Mouse (Mus musculus): Measurements from ENCODE around the gene Slc41a2.
"Not testable (repeated sequence)": the region's sequence is repeated elsewhere in the genome, so short reads cannot be mapped to it uniquely, and the experiment has no call there.

The Slc41a2 gene

DNA sequence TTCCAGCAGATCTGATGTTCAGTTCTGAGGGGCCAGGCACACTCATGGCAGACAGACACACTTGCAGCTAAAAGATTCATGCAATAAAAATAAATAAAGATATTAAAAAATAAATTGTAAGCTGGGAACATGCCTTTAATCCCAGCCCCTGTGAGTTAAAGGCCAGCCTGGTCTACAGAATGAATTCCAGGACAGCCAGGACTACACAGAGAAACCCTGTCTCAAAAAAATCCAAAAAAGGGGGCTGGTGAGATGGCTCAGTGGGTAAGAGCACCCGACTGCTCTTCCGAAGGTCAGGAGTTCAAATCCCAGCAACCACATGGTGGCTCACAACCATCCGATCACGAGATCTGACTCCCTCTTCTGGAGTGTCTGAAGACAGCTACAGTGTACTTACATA is 14.1 kb upstream of the Slc41a2 start:
- not testable (repeated sequence) for DNase-seq (ENCODE audit: low read depth, low spot score)

DNA sequence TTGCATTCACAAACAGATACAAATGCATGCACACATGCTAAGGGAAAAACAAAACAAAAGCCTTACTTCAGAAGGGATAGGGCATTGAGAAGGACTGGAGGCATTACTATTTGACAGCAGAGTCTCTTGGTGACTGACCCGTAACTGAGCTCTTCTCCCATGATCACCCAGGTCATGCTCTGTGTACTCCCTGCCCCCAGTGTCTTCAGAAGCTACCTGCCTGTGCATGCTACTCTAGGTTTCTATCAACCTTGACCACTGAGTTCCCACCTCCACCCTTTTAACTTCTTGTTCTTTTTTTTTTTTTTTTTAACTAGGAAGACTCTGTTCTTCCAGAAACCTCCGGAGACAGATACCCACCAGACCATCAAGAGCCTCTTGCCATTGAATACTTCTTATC is 13.0 kb upstream of the Slc41a2 start:
- DNase-seq (ENCODE audit: low read depth, low spot score), result no peak

DNA sequence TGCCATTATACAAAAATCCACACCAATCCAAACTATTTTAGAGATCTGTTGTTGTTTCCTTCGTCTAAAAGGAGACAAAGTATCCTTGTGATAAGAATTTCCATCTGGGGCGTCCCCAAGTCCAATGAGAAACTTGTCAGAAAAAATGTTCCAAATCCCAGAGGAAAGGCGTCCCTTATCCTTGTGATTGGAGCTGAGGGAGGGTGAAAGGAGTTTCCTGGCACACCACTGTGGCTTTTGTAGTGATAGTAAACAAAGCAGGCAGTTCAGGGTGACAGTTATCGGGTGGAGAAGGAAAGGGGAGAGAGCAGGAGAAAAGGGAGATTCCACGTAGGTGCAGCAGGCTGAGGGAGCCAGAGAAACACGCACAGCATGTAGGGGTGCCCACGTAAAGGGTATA is 9.8 kb upstream of the Slc41a2 start:
- no peak for DNase-seq (ENCODE audit: low read depth, low spot score)

DNA sequence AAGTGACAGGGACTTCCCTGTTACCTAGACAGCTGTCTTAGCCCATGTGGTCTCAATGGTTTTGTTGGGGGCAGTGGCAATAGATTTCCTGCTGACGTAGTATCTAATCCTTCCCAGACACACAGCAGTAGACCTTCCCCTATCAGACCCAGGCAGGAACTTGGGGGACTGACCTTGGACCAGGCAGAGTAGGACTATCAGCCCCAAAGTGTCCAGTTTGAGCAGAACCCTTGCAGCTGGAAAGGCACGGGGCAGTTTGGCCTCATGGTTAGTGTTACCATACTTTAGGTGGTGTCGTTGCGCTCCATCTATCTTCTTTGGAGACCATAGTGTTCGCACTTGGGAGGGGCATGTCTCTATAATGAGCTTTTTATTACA is 8.7 kb upstream of the Slc41a2 start:
- DNase-seq (ENCODE audit: low read depth, low spot score), result no peak

DNA sequence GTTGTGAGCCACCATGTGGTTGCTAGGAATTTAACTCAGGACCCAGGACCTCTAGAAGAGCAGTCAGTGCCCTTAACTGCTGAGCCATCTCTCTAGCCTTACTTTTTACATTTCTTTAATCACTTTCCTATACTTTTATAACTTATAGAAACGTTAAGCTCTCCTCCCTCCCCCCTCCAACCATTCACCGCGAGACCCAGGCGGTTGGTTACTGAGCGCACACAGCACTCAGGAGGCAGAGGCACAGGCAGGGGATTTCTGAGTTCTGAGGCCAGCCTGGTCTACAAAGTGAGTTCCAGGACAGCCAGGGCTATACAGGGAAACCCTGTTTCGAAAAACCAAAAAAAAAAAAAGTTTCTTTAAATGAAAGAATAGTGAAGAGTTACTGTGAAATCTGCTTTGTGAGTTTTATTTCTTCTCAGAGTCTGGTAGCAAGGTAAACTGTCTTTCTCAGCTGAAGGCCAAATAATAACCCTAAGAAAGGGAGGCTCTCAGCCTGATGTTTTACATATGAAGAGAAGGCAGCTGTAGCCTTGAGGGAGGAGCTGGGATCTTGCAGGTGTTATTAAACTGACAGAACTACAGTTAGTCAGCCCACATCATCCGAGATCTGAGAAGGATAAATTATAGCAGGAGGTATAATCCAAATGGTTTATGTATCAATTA is 8.1 kb upstream of the Slc41a2 start:
- DNase-seq (ENCODE audit: low read depth, low spot score), result no peak

DNA sequence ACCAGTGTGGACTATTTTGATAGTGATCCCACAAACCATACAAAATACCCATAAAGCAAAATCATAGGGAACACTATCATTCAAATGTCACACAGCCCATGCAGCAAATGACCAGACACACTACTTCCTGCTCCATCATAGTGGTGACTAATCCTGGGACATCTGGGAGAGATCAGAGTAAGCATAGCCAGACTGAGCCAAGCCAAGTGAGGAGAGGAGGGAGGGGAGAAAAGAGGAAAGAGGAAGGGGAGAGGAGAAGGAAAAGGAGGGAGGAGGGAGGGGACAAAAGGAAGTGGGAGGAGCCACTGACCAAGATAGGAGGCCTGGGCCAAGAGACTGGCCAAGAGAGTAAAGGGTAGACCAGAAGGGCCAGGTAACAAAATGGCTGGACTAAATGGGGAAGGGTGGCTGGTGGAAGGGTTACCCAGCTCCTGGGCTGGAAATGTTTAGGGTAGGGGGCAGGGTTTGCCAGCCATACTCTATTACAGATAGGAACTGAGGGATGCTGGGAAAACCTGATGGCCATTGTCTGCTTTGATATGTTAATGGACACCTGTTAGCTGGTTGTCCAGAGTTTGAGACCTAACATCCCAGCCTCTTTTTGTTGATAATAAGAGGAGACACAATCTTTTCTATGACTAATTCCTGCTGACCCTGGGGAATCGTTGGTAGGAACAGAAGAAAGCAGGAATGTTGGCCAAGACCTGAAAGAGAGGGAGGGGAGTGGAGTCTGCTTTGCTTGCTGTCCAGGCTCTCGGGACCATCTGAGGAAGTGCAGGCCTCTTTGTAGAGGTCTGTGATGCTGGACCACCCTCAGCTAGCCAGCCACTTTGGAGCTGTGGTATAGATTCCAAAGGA is 6.4 kb upstream of the Slc41a2 start:
- DNase-seq (ENCODE audit: low read depth, low spot score), result no peak

DNA sequence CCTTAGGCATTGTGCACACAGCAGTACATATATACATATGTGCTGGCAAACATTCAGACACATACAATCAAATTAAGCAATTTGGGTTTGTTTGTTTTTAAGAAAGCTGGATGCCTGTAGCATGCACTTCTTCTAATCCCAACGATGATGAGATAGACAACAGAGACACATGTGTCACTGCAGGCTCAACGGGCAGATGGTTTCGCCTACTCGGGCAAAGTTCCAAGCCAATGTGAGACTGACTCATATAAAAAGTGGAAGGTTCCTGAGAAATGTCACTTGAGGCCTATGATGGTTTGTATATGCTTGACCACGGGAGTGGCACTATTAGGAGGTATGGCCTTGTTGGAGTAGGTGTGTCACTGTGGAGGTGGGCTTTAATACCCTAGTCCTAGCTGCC is 5.5 kb upstream of the Slc41a2 start:
- DNase-seq (ENCODE audit: low read depth, low spot score), result no peak

DNA sequence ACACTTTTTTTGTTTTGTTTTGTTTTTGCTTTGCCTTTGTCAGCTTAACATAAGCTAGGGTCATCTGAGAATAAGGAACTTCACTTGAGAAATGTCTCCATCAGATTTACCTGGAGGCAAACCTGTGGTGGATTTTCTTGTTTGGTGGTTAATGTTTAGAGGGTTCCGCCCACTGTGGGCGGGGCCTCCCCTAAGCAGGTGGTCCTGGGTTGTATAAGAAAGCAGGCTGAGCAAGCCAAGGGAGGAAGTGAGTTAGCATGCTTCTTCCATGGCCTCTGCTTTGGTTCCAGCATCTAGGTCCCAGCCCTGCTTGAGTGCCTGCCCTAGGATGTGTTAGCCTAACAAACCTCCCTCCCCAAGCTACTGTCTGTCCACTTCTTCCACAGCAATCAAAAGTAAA is 3.5 kb upstream of the Slc41a2 start:
- DNase-seq (ENCODE audit: low read depth, low spot score), result no peak

DNA sequence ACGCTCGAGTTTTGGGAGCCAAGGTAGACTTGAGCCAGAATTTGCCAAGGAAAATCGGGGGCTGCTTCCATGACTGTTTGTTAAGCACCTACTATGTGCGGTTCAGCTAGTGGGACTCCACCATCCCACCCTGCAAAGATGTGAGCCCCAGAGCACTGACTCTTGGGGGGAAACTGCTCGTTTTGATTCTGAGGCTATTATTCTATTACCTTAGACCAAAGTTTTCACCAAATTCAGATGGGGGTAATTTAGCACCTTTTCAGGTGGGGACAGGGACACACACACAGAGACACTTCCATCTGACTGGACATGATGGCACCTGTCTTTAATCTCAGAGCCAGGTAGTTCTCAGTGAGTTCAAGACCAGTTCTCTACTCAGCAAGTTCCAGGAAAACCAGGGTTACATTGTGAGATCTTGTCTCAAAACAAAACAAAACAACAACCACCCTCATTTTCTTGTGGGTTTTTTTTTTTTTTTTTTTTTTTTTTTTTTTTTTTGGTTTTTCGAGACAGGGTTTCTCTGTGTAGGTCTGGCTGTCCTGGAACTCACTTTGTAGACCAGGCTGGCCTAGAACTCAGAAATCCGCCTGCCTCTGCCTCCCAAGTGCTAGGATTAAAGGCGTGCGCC is 403 bp upstream of the Slc41a2 start:
- no peak for DNase-seq (ENCODE audit: low read depth, low spot score)

DNA sequence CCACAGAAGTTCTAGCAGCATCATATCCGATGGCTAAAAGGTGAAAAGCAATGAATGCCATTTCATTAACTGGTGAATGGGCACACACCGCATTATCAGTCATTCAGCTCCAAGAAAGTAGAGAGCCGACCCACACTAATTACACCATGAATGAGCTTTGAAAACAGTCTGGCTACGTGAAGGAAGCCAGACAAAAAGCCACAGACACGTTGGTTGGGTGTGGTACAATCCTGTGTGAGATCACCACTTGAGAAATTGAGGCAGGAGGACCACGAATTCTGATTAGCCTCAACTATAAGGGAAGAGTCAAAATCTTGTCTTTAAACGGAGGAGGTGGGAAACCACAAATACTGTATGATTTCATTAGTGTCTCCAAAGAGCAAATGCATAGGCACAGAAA is 1.3 kb downstream of the Slc41a2 start:
- DNase-seq (ENCODE audit: low read depth, low spot score), result no peak

DNA sequence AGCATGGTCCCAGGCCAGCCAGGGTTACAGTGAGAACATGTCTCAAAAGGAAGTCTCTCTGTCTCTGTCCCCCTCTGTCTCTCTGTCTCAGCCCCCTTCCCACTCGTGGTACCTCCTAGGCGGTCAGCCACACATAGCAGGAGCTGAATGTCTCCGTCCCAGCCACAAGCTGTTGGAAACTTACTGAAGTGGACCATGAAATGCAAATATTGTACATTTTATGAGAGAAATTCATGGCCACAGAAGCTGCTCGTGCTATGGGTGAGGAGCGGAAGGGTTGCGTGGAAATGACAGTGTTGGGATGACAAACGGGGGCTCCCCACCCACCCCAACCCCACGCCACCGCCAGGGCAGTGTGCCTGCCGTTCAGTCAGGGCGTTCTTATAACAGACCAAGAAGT is 5.1 kb downstream of the Slc41a2 start:
- no peak for DNase-seq (ENCODE audit: low read depth, low spot score)

DNA sequence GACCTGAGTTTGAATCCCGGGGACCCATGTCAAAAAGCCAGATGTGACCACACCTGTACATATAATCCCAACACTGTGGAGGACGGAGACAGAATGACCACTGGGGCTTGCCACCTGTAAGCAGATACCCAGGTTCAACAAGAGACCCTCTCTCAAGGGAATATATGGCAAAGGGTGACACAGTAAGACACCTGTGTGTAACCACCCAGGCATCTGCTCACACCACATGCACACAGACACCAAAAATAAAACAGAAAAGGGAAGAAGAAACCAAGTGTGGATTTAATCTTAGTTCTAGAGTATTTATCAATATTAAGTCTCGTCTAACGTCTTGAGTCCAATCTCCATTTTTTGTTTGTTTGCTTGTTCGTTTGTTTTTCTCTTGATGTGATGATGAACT is 5.9 kb downstream of the Slc41a2 start:
- DNase-seq (ENCODE audit: low read depth, low spot score), result no peak

DNA sequence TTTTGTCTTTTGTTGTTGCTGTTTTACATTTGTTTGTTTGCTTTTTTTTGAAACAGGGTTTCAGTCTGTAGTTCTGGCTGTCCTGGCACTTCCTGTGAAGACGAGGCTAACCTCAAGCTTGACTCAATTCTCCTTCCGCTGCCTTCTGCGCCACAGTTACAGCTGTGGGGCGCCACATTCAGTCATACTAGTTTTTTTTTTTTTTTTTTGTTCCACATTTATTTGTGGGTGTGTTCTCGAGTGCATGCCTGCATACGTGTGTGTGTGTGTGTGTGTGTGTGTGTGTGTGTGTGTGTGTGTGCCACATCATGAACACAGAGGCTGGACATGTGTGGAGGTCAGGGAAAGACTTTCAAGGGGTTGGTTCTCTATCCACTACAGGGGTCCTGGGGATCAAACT is 7.3 kb downstream of the Slc41a2 start:
- no peak for DNase-seq (ENCODE audit: low read depth, low spot score)

DNA sequence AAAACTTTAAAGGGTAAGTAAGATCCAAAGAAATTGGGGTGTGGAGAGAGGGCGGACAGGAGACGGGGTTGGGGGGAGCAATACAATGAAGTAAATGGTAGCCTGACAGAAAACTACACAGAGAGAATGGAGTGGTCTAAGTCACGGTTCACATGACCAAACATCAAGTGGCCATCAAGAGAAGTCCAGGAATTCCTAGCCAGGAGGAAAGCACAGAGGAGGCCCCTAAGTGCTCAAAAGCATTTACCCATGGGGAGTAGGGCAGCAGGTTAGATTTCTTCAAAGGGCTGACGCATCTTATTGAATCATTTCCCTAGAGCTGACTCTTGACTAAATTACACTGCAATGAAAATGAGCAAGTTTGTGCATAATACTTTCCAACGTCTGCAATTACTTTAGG is 8.9 kb downstream of the Slc41a2 start:
- DNase-seq (ENCODE audit: low read depth, low spot score), result no peak

DNA sequence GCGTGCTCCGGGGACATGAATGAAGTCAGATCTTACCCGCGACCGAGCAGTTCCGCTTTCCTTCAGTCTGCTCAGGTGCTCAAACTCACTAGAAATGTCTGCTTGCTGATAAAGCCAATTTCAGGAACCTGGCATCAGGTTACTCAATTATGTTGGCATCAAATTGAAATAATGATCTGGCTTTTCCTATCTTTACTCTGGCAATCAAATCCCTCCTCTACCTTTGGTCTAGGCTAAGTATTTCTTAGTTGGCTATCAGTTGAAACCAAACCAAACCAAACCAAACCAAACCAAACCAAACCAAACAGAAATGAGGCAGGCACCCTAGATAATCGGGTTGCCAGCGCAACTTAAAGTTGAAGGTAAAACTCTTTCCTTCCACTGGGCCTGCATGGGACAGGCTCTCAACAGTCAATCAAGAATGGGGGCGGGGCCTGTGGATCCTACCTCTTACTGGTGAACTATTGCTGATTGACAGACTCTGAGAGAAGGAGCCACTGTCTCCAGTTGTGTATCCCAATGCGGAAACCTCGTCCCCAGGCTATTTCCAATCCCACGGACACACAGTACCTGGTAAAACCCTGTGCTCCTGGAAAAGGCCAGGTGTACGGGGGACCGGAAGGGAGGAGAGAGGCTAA is 10.9 kb downstream of the Slc41a2 start:
- no peak for DNase-seq (ENCODE audit: low read depth, low spot score)

DNA sequence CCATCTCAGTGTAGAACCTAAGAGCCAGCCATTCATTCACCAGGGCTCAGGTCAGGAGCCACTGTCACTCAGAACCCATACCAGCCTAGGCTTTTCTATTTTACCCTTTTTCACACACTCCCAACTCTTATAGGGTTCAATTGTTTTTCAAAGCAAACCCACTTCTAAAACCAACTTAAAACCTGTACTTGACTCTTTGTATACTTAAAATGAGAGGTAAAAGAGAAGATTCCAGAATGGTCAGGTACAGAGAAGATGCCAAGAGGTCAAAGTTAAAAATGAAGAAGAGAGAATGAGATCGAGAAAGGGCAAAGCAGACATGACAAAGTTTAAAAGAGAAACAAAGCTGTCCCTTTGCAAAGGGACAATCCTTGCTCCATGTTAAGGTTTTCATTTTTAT is 11.8 kb downstream of the Slc41a2 start:
- DNase-seq (ENCODE audit: low read depth, low spot score), result no peak

DNA sequence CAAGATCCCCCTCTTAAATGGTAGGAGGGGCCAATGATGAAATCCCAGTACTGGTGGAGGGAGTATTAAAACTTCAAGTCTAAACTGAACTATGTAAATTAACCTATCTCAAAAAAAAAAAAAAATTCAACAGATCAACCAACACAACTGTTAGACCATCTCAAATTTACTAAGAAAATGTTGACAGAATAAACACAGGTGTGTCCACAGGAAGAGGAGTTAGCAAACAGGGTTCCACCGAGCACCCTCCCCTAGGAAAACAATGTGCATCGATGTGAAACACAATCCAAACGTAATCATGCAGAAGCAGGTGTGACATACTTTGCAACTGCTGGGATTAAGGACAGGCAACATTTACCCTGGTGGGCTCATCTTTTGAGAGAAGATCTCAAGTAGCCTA is 12.8 kb downstream of the Slc41a2 start:
- no peak for DNase-seq (ENCODE audit: low read depth, low spot score)

DNA sequence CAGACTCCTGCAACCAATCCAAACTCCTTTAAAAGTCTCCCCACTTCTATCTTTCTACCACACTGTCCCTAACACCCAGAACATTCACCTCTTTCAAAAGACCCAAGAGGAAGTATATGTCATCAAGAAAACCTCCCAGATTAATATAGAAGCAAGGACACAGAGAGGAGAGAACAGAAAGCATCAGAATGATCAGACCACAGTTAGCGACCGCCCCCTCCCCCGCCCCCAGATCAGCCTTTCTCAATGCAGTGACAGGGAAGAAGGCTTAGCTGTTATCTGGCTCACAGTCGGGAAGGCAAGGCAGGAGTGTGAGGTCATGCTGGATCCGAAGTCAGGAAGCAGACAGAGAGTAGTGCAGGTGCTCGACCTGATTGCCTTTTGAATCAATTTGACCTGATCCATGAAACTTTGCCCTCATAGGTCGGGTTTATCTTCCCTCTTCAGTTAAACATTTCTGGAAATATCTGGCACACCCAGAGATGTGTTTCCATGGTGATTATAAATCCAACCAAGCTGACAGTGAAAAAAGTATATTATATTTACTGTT is 15.1 kb downstream of the Slc41a2 start:
- DNase-seq (ENCODE audit: low read depth, low spot score), result no peak

DNA sequence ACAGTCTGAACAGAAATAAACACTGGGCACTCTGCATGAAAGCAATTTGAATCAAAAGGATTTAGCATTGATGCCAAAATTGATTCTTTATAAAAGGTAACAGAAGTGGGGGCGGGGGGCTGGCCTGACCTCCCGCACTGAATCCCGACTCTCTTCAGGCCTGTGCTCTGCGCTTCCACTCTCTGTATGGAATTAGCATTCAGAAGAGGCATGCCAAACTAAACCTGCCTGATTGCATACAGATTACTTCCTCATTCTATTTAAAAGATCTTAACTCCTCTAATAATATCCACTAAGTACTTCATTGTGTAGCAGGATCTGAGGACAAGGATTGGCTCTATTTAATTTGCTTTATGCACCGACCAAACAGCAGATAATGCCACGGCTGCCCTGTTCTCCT is 16.2 kb downstream of the Slc41a2 start:
- DNase-seq (ENCODE audit: low read depth, low spot score), result no peak

DNA sequence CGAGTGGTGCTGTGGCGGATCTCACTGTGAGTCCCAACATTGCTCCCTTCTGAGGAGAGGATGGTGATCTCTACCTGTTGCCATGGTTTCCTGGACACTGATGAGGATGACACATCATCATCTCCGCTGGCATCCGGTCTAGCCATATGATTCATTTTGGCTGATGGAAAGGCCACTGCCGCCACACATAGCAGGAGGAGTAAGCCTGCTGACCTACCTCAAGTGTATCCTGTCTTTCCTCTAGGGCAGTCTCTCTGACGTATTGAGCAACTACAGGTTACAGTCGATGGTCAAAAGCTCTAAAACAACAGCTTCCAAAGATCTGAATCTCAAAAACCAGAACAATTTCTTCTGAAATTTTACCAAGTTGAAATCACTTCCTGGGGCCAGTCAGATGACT is 16.8 kb downstream of the Slc41a2 start:
- DNase-seq (ENCODE audit: low read depth, low spot score), result no peak

DNA sequence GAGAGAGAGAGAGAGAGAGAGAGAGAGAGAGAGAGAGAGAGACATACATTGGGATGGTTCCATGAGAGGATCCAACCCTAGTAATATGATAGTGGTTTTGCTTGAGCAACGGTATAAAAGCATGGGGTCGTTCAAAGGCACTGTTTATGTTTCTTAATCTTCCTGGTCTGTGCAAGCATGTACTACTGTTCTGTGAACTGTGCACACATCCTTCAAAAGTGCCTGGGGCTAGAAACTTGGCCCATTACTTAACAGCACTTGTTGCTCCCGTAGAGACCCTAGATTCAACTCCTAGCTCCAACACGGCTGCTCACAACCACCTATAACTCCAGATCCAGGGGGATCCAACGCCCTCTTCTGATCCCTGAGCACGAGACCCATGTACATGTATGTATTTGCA is 17.3 kb downstream of the Slc41a2 start:
- DNase-seq (ENCODE audit: low read depth, low spot score), result no peak

DNA sequence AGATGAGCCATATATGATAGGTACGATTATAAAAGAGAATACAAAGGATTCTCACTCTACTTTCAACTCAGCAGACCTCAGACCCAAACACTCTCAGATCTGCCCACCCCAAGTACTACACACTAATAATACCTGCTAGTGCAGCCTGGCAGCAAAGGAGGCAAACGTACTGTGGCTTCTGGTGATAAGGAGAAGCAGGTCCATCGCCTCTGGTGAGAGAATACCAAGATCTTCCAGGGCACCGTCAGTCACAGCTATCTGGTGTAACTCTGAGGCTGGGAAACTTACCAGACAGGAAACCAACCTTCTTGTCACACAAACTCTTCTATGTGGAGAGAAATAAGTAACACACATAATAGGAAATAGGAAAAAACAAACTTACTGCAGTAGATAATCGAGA is 24.6 kb downstream of the Slc41a2 start:
- DNase-seq (ENCODE audit: low read depth, low spot score), result no peak
